Mouse (Mus musculus) neural tube, embryonic 11.5 days (tissue): ENCODE measurements around the gene Asic2. TPM values are rescaled to one million over a fixed set of nuclear protein-coding genes. Genes with fewer than 3 reads are reported as not detected.

ENCODE experiments used
- ATAC-seq: fragments of 200-750 bp; cut with Nextera tagmentation; 2 replicates; pipeline ENCODE4 v1.8.0; 2017; ENCODE audit warnings: moderate number of reproducible peaks, mild to moderate bottlenecking, moderate TSS enrichment, moderate library complexity; ENCODE audit not compliant: insufficient read depth, low FRiP score, low TSS enrichment
- DNase-seq: peaks from one replicate; pipeline ENCODE4 v3.0.0-alpha.2; 2015; ENCODE audit warnings: low spot score
- H3K27ac ChIP-seq: fragments of 300-500 bp; sonication (generic); 2 replicates; pipeline ENCODE4 v1.5.1; 2014; ENCODE audit warnings: low read depth, mild to moderate bottlenecking, low read length
- H3K27me3 ChIP-seq: fragments of 300-500 bp; sonication (generic); 2 replicates; pipeline ENCODE4 v1.6.1; 2014; ENCODE audit warnings: mild to moderate bottlenecking, low read length, mixed read lengths; ENCODE audit not compliant: control insufficient read depth, insufficient read depth
- H3K36me3 ChIP-seq: fragments of 300-500 bp; sonication (generic); 2 replicates; pipeline ENCODE4 v1.6.1; 2014; ENCODE audit warnings: mild to moderate bottlenecking, low read length, moderate library complexity, mixed read lengths; ENCODE audit not compliant: control insufficient read depth, insufficient read depth
- H3K4me1 ChIP-seq: fragments of 300-500 bp; sonication (generic); 2 replicates; pipeline ENCODE4 v1.6.1; 2014; ENCODE audit warnings: low read length, mixed read lengths; ENCODE audit not compliant: control insufficient read depth, insufficient read depth
- H3K4me2 ChIP-seq: fragments of 300-500 bp; sonication (generic); 2 replicates; pipeline ENCODE4 v1.6.1; 2014; ENCODE audit warnings: low read depth, mild to moderate bottlenecking, moderate library complexity
- H3K4me3 ChIP-seq: fragments of 300-500 bp; sonication (generic); 2 replicates; pipeline ENCODE4 v1.5.1; 2014; ENCODE audit warnings: low read depth, low read length
- H3K9ac ChIP-seq: fragments of 300-500 bp; sonication (generic); 2 replicates; pipeline ENCODE4 v1.6.1; 2014; ENCODE audit warnings: mild to moderate bottlenecking, low read length
- H3K9me3 ChIP-seq: fragments of 300-500 bp; sonication (generic); 2 replicates; pipeline ENCODE4 v1.6.1; 2016; ENCODE audit warnings: low read length; ENCODE audit not compliant: control insufficient read depth
- WGBS: fragments of 180-500 bp; shearing (Covaris S2); extraction: QIAGEN DNeasy Blood & Tissue Kit; methylation state at CpG from one replicate; pipeline ENCODE4 v1.1.7; 2014; 5-methylcytosine and 5-hydroxymethylcytosine counted together
- polyA plus RNA-seq: library from polyadenylated mRNA; unstranded; fragments of >200 nt; fragmentation: Nextera tagmentation; extraction: Ambion mirVana; gene quantifications from 2 replicates; pipeline ENCODE4 v1.2.1, GENCODE M21; 2014

Asic2 gene
- polyA plus RNA-seq, 1 experiment from 2014 or later: 2.5 TPM

DNA sequence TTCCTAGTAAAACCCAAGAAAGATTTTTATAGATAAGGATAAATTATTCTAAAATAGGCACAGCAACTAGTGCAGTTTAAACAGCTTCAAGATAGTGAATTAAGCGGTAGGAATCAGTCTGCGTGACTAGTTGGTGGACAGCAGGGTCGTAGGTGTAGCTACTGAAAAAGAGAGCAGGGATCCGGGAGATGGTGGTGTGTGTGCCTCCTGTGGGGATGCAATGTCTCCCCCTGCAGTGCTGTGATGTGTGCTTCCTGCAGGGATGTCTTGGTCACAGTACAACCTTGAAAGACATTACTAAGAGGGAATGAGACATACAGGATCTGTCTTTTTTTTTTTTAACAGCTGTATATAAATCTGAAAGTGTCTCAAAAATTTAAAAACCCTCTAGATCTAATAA lies 456.9 kb downstream of the Asic2 start:
- Histone ChIP-seq H3K36me3 (no peaks in the 10 kb centered on the region), H3K27ac (no peak overlapping the region), H3K4me3 (no peak overlapping the region), H3K27me3 (no peaks in the 10 kb centered on the region), H3K9me3 (no peaks in the 10 kb centered on the region), H3K4me1 (no peaks in the 10 kb centered on the region), H3K4me2 (no peak overlapping the region), H3K9ac (no peak overlapping the region)
- 62% methylated on average over 4 of the region's 4 CpGs for WGBS
- ATAC-seq (no peak), DNase-seq (no peak)

DNA sequence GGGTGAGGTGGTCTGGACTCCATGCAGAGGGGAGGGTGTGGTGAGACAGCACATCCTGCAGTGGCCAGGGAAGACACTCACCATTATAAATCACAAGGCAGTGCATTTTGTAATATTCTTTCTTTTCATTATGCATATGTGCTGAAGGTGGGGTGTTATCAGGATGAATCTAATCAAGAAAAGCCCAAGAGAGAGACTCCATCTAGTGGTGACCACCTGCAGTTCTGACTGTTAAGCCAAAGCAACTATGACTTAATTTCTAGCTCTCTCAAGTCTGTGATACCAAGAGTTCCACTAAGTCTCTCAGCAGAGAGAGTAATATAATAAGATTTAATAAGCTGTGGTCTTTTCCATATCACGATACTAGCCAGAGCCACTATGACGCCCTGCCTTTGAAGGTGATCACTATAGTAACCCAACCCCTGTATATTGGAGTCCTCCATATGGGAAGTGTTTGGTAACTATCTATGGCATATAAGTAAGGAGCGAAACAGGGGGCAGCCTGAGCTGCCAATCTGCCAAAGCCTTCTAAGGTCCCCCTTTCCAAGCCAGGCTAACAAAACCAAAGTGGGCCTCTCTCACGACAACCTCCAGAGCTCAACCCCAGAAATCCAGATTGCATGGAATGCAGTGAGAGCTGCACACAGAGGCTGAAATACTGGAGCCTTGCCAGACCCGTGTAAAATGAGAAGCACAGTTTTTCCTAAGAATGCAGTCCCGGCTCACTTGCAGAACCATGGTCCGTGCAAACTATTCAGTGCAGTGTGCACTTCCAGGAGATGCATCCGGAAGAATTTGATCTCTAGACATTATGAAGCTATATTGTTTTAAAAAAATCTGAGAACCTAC lies 459.6 kb downstream of the Asic2 start:
- H3K27me3 ChIP-seq: no peaks in the 10 kb centered on the region
- ATAC-seq (no peak), DNase-seq (no peak)
- H3K4me2 ChIP-seq: no peak overlapping the region
- H3K9ac ChIP-seq: no peak overlapping the region
- WGBS: 72% methylated on average over 8 of the region's 8 CpGs
- H3K4me1 ChIP-seq: no peaks in the 10 kb centered on the region
- H3K4me3 ChIP-seq: no peak overlapping the region
- H3K36me3 ChIP-seq: no peaks in the 10 kb centered on the region
- no peak overlapping the region for H3K27ac ChIP-seq
- H3K9me3 ChIP-seq: no peaks in the 10 kb centered on the region

DNA sequence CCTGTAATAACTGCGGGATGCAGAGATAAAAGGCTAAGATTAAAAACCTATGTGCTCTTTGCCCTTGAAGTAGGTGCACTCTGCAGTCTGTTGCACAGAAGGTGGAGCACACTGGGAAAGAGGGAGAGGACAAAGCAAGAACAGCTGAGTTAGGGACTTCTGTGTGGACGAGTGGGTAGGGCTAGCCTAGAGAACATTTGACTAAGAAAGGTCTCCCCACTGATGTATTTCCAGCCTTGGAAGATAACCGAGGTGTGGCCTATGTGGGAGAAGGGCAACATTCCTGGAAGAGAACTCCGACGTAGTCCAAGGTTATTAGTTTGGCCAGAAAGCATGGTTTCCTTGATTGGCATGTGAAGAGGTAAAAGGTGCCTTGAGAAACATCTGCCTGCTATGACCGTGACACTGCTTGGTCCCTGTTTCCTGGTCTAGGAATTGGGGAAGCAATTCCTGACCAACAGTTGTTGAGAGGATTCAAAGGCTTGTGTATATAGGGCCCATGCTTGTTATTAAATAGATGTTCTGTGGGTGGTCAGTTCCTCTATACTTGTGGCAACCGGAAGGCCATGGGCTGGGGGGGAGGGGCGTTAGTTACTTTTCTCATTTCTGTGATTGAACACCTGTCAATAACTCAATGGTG lies 463.3 kb downstream of the Asic2 start:
- no peak for ATAC-seq
- no peak overlapping the region for H3K27ac ChIP-seq
- DNase-seq: no peak
- H3K4me3 ChIP-seq: no peak overlapping the region
- no peak overlapping the region for H3K9ac ChIP-seq
- no peaks in the 10 kb centered on the region for H3K27me3 ChIP-seq
- H3K4me1 ChIP-seq: peaks cover 2% of the 10 kb centered on the region
- H3K9me3 ChIP-seq: no peaks in the 10 kb centered on the region
- 87% methylated on average over 8 of the region's 8 CpGs for WGBS
- H3K4me2 ChIP-seq: no peak overlapping the region
- H3K36me3 ChIP-seq: no peaks in the 10 kb centered on the region

GRCm38 (mm10) chr11:81501473-81502246 lies 466.6 kb downstream of the Asic2 start:
- no peak overlapping the region for H3K4me3 ChIP-seq
- DNase-seq: peak; percentile 36
- H3K4me1 ChIP-seq: peaks cover 2% of the 10 kb centered on the region
- ATAC-seq: peak; percentile 60
- no peaks in the 10 kb centered on the region for H3K9me3 ChIP-seq
- no peaks in the 10 kb centered on the region for H3K36me3 ChIP-seq
- WGBS: 21% methylated on average over 14 of the region's 14 CpGs
- H3K27me3 ChIP-seq: no peaks in the 10 kb centered on the region
- no peak overlapping the region for H3K4me2 ChIP-seq
- H3K27ac ChIP-seq: no peak overlapping the region
- no peak overlapping the region for H3K9ac ChIP-seq

GRCm38 (mm10) chr11:81498990-81499389 lies 469.3 kb downstream of the Asic2 start:
- WGBS: 68% methylated on average over 1 of the region's 1 CpGs

DNA sequence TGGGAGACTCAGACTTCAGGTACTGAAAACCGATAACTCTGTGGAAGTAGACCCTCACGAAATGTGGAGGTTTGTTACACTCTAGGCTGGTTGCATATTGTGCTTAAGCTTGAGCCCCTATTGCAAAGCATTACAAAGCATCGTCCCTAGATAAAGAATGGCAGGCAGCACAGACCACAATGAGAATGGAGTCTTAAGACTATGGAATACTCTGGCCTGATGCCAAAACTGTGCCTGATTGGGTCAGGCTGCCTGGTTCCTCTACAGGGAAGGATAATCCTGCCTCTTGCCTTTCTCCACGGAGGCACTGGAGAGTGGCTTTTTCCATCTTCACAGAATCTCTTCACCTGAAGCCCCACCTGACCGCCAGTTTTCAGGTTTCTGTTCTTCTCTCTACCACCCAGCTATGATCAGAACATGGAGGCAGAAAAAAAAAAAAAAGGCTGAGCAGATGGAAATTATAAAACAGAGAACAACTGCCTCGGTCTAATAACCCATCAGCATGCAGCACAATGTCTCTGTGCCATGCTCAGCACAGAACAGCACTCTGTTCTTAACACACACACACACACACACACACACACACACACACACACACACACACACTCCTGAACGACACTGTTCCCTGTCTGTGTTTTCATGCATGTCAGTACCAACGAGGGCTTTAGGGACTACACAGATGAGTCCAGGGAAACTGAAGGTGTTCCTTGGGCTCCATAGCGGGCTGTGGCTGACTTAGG lies 470.4 kb downstream of the Asic2 start:
- Histone ChIP-seq H3K27me3 (no peaks in the 10 kb centered on the region), H3K4me1 (peaks cover 2% of the 10 kb centered on the region), H3K27ac (no peak overlapping the region), H3K36me3 (no peaks in the 10 kb centered on the region), H3K4me2 (no peak overlapping the region), H3K9ac (no peak overlapping the region), H3K4me3 (no peak overlapping the region), H3K9me3 (no peaks in the 10 kb centered on the region)
- DNase-seq (no peak), ATAC-seq (no peak)
- WGBS: 71% methylated on average over 9 of the region's 9 CpGs

More at GRCm38 (mm10) chr11:81498990-81499389, 469.3 kb downstream of the Asic2 start:
- no peak overlapping the region for H3K4me2 ChIP-seq
- no peaks in the 10 kb centered on the region for H3K27me3 ChIP-seq
- H3K9me3 ChIP-seq: no peaks in the 10 kb centered on the region
- no peak overlapping the region for H3K9ac ChIP-seq
- H3K4me3 ChIP-seq: no peak overlapping the region
- DNase-seq (no peak), ATAC-seq (no peak)
- peaks cover 2% of the 10 kb centered on the region for H3K4me1 ChIP-seq
- no peak overlapping the region for H3K27ac ChIP-seq
- no peaks in the 10 kb centered on the region for H3K36me3 ChIP-seq

DNA sequence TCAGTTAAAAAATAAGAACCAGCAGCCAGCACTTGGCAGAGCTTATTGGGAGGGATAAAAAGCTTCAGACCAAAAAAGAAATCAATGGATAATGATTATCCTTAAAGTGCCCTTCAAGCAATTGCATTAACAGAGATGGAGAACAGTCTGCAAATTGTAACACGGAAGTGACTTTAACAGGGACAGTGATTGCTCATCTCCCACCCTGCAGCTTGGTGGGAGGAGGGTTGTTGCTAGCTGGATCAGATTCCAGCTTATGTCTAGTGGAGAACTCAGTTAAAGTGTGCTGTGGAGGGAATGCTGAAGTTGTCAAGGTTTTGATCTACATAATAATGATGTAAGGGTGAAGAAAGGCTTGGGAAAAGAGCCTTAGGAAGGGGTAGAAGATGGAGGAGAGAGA lies 471.8 kb downstream of the Asic2 start:
- Histone ChIP-seq H3K4me1 (peaks cover under 1% of the 10 kb centered on the region; the same call in 1 of the 2 replicates), H3K27ac (no peak overlapping the region), H3K9ac (no peak overlapping the region), H3K36me3 (no peaks in the 10 kb centered on the region), H3K4me3 (no peak overlapping the region), H3K9me3 (no peaks in the 10 kb centered on the region), H3K27me3 (no peaks in the 10 kb centered on the region), H3K4me2 (no peak overlapping the region)
- ATAC-seq (no peak), DNase-seq (no peak)
- WGBS: 33% methylated on average over 1 of the region's 1 CpGs

DNA sequence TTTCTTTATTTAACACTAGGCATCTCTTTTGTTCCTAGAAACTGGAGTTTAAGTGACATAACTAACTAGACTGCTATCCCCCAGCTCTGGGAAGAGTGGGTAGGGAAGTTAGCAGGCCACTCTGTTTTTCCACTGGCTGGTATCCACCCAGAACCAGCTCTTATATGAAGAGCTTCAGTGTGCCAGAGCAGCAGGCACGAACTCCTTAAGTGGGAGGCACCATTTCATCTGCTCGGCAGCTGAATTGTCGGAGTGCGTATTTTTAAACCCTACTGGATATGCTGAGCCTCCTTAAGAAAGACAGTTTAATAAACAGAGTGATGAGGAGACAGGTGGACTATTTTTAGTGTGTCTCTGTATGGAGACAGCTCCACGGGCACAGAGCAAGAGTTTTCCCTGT lies 475.9 kb downstream of the Asic2 start:
- H3K4me2 ChIP-seq: no peak overlapping the region

More for the DNA sequence above, 475.9 kb downstream of the Asic2 start:
- Histone ChIP-seq H3K9ac (no peak overlapping the region), H3K36me3 (no peaks in the 10 kb centered on the region), H3K4me1 (no peaks in the 10 kb centered on the region), H3K9me3 (no peaks in the 10 kb centered on the region), H3K27me3 (no peaks in the 10 kb centered on the region), H3K4me3 (no peak overlapping the region), H3K27ac (no peak overlapping the region)
- DNase-seq (no peak), ATAC-seq (no peak)
- 89% methylated on average over 5 of the region's 5 CpGs for WGBS
